Mouse (Mus musculus) forebrain, embryonic 15.5 days (tissue): Measurements from ENCODE around the gene Dnah11. TPM values are rescaled to one million over a fixed set of nuclear protein-coding genes. Genes with fewer than 3 reads are reported as not detected.

Experiments
- ATAC-seq: fragments of 200-750 bp; cut with Nextera tagmentation; replicated peaks from 2 replicates; pipeline ENCODE4 v1.8.0; 2017; ENCODE audit warnings: mild to moderate bottlenecking, moderate TSS enrichment, moderate library complexity
- H3K27ac ChIP-seq: fragments of 300-500 bp; sonication (generic); replicated peaks from 2 replicates; pipeline ENCODE4 v1.5.1; 2015; ENCODE audit warnings: mild to moderate bottlenecking, inconsistent platforms
- H3K27me3 ChIP-seq: fragments of 300-500 bp; sonication (generic); 2 replicates; pipeline ENCODE4 v1.6.1; 2015; ENCODE audit warnings: inconsistent platforms
- H3K36me3 ChIP-seq: fragments of 300-500 bp; sonication (generic); 2 replicates; pipeline ENCODE4 v1.6.1; 2015; ENCODE audit warnings: mild to moderate bottlenecking, inconsistent platforms
- H3K4me1 ChIP-seq: fragments of 300-500 bp; sonication (generic); 2 replicates; pipeline ENCODE4 v1.6.1; 2015; ENCODE audit warnings: inconsistent platforms
- H3K4me2 ChIP-seq: fragments of 300-500 bp; sonication (generic); replicated peaks from 2 replicates; pipeline ENCODE4 v1.6.1; 2015; ENCODE audit warnings: mild to moderate bottlenecking, inconsistent platforms
- H3K4me3 ChIP-seq: fragments of 300-500 bp; sonication (generic); 2 replicates; pipeline ENCODE4 v1.5.1; 2015; ENCODE audit warnings: mild to moderate bottlenecking, inconsistent platforms
- H3K9ac ChIP-seq: fragments of 300-500 bp; sonication (generic); replicated peaks from 2 replicates; pipeline ENCODE4 v1.6.1; 2015; ENCODE audit warnings: mild to moderate bottlenecking, inconsistent platforms
- H3K9me3 ChIP-seq: fragments of 300-500 bp; sonication (generic); 2 replicates; pipeline ENCODE4 v1.6.1; 2016; ENCODE audit warnings: inconsistent platforms
- WGBS: fragments of 180-500 bp; shearing (Covaris S2); methylation state at CpG from one replicate; pipeline ENCODE4 v1.1.7; 2015; ENCODE audit warnings: mixed read lengths; 5-methylcytosine and 5-hydroxymethylcytosine counted together
- polyA plus RNA-seq: library from polyadenylated mRNA; unstranded; fragments of >200 nt; fragmentation: Nextera tagmentation; extraction: Ambion mirVana; gene quantifications from 2 replicates; pipeline ENCODE4 v1.2.1, GENCODE M21; 2015

The Dnah11 gene
- polyA plus RNA-seq, 1 experiment from 2014 or later, result 0.46 TPM

DNA sequence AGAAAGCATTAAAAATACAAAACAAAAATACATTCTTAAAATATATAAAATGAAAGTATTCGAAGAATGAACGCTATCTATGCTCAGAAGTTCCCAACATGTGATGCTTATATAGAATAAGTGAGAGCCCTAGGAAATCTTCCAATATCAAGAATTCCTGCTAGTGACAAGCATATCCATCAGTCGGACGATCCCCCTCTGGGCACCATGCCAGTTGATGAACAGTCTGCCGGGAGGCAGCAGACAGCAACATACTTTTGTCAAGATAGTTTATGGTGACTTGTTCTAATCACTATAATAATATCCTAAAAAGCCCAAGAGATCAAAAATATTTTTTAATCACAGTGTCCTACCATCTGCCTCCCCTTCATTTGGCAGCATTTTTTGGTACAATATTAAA, 114.7 kb downstream of the Dnah11 start:
- Histone ChIP-seq H3K27ac (no peak overlapping the region), H3K9ac (no peak overlapping the region), H3K4me1 (no peaks in the 10 kb centered on the region), H3K27me3 (no peaks in the 10 kb centered on the region), H3K9me3 (no peaks in the 10 kb centered on the region), H3K4me2 (no peak overlapping the region), H3K36me3 (no peaks in the 10 kb centered on the region), H3K4me3 (no peak overlapping the region)
- WGBS, result 57% methylated on average over 5 of the region's 5 CpGs
- 0 out of 2 replicates have a peak, but pooled peaks have one; percentile 16 for ATAC-seq

DNA sequence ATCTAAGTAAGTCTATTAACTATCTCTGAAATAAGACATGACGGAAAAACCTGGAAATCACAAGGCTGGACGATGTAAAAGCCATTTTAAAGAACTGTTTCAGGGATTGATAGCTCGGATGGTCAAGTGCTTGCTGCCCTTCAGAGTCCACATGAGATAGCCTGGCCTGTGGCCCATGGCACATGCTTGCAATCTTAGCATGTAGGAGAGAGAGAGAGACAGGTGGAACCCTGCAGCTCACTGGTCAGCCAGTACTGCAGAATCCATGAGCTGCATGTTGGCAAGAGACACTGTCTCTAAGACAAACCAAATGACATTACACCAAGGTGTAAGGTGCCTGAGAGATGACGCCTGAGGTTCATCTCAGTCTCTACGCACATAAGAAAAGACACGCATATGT, 118.4 kb downstream of the Dnah11 start:
- H3K9ac ChIP-seq, result no peak overlapping the region

DNA sequence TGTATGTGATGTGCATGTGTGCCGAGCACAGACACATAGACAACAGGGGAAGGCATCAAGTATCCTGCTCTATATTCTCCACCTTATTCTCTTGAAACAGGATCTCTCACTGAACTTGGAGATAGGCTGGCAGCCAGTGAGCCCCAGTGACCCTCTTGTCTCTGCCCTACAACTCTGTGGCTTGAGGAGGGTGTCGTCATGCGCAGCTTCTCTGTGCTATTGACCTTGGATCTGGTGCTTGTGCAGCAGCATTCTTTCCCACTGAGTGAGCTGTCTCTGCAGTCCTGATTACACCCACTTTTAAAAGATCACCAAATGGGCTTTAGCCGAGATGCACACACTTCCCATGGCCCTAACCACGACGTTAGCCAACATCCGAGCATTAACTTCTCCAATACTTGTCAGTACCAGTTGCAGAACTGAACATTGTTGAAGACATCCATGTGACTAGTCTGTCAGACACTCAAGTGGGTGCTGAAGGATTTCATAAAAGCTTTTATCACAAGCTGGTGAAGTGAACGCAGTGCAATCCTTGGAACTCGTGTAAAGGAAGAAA, 120.3 kb downstream of the Dnah11 start:
- no peak for ATAC-seq
- Histone ChIP-seq H3K4me1 (no peaks in the 10 kb centered on the region), H3K9ac (no peak overlapping the region), H3K27me3 (no peaks in the 10 kb centered on the region), H3K36me3 (no peaks in the 10 kb centered on the region), H3K27ac (no peak overlapping the region), H3K9me3 (no peaks in the 10 kb centered on the region), H3K4me3 (no peak overlapping the region), H3K4me2 (no peak overlapping the region)
- whole genome bisulfite sequencing, result 80% methylated on average over 9 of the region's 9 CpGs

More for the DNA sequence above, 118.4 kb downstream of the Dnah11 start:
- no peak overlapping the region for H3K4me3 ChIP-seq
- H3K27ac ChIP-seq, result no peak overlapping the region
- no peak for ATAC-seq
- no peaks in the 10 kb centered on the region for H3K4me1 ChIP-seq
- no peak overlapping the region for H3K4me2 ChIP-seq
- no peaks in the 10 kb centered on the region for H3K9me3 ChIP-seq
- WGBS, result 94% methylated on average over 6 of the region's 6 CpGs
- H3K36me3 ChIP-seq, result no peaks in the 10 kb centered on the region
- no peaks in the 10 kb centered on the region for H3K27me3 ChIP-seq

DNA sequence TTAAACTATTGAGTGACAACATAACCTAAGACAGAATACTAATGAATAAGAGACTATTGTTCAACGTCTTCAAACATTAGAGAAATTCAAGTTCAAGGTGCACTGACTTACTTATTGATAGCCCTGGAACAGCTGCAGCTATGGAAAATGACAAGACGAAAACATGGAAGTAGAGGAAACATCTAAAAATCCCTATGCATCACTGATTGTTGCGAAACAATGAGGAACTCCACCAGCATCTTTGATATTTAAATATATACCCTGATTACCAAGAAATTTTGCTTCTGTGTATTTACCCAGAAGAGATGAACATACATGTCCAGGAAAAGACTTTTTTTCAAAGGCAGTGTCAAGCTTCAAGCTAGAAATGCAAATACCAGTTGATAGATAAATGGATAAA, 122.0 kb downstream of the Dnah11 start:
- Histone ChIP-seq H3K4me3 (no peak overlapping the region), H3K4me2 (no peak overlapping the region), H3K27me3 (no peaks in the 10 kb centered on the region), H3K9ac (no peak overlapping the region), H3K4me1 (no peaks in the 10 kb centered on the region), H3K27ac (no peak overlapping the region), H3K9me3 (no peaks in the 10 kb centered on the region), H3K36me3 (no peaks in the 10 kb centered on the region)
- ATAC-seq, result no peak
- WGBS, result 83% methylated on average over 3 of the region's 3 CpGs

DNA sequence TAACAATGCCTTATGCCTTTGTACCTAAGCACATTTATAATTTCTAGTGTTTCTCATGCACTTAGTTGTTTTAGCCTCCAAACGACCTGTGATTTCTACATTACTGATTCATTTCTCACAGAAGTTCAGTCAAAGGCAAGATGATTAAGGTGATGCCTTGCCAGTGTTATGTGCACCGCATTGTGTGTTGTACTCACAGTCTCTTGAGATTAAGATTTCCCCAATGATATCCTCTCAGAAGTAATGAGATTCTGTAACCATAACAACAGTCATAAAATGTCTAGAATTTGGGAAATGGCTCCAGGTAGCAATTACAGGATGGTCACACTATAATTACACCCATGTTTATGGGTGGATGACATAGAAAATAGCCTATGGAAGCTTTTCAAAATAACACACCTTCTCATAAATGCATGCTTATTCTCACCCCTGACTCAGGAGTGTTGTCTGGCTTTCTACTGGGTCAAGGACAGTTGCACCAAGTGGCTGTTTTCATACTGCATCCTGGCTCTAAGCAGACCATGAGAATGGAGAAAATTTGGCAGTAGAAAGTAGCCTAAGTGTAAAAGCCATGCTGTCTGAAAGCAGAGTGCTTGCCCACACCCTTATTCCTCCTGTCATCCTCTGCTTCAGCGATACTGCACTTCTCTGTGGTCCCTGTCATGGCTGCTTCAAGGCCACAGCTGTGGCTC, 126.5 kb downstream of the Dnah11 start:
- WGBS, result 61% methylated on average over 3 of the region's 3 CpGs
- no peak for ATAC-seq

DNA sequence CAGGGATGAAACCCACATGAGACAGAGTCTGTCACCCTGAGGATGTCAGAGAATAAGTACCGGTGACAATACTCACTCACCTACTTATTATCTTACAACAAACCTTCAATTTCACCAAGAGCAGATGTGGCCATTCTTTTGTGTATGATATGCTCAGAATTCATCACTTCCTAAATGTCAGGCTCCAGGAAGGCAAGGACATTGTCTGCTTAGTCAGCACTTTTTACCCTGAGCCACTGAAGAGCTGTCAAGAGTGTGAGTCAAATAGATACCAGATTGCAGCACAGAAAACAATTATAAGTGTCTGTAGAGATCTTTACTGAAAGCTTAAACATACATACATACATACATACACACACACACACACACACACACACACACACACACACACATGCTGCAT, 127.2 kb downstream of the Dnah11 start:
- H3K9ac ChIP-seq, result no peak overlapping the region
- no peak overlapping the region for H3K27ac ChIP-seq
- H3K36me3 ChIP-seq, result no peaks in the 10 kb centered on the region
- no peaks in the 10 kb centered on the region for H3K4me1 ChIP-seq
- no peak overlapping the region for H3K4me3 ChIP-seq
- no peaks in the 10 kb centered on the region for H3K9me3 ChIP-seq
- 93% methylated on average over 1 of the region's 1 CpGs for WGBS
- H3K27me3 ChIP-seq, result no peaks in the 10 kb centered on the region
- no peak for ATAC-seq
- H3K4me2 ChIP-seq, result no peak overlapping the region

More for the DNA sequence above, 126.5 kb downstream of the Dnah11 start:
- no peaks in the 10 kb centered on the region for H3K9me3 ChIP-seq
- no peak overlapping the region for H3K4me2 ChIP-seq
- H3K27ac ChIP-seq, result no peak overlapping the region
- no peak overlapping the region for H3K4me3 ChIP-seq
- no peaks in the 10 kb centered on the region for H3K36me3 ChIP-seq
- no peak overlapping the region for H3K9ac ChIP-seq
- H3K4me1 ChIP-seq, result no peaks in the 10 kb centered on the region
- H3K27me3 ChIP-seq, result no peaks in the 10 kb centered on the region

DNA sequence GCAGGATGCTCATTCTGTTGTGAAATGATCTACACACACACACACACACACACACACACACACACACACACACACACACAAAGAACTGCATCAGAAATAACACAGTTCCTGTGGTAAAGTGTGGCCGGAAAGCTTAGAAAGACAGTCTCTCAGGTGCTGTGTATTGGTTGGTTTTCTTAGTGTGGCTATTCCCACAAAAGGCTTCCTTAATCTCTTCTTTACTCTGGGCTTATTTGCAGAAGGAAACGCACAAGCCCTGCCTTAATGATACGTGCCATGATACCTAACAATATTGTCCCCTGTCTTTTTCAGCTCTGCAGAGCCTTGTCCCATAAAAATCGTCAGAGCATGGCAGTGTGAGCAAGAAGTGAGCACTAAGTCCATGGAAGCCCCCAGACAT, 130.1 kb downstream of the Dnah11 start:
- Histone ChIP-seq H3K4me1 (no peaks in the 10 kb centered on the region), H3K4me3 (no peak overlapping the region), H3K4me2 (no peak overlapping the region), H3K27me3 (no peaks in the 10 kb centered on the region), H3K27ac (no peak overlapping the region), H3K9me3 (no peaks in the 10 kb centered on the region), H3K9ac (no peak overlapping the region), H3K36me3 (no peaks in the 10 kb centered on the region)
- ATAC-seq, result no peak
- 77% methylated on average over 4 of the region's 4 CpGs for WGBS

DNA sequence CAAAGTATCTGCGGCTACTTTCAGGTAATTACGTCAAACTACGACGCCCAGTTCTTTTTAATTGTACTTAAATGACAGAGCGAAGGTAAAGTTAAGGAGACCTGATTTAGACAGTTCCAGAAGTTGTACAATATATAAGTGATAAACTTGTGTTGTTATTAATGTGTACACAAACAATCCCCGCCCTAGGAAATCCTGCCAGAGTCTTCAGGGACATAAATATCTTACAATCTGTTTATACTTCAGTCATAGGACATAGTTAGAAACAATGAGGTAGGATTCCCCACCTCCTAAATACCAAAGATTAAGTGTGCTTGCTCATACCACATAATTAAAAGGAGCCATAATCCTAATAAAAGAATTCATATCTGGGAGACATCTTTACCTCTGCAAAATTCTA, 136.5 kb downstream of the Dnah11 start:
- Histone ChIP-seq H3K4me2 (no peak overlapping the region), H3K27ac (no peak overlapping the region), H3K9ac (no peak overlapping the region), H3K36me3 (no peaks in the 10 kb centered on the region), H3K27me3 (no peaks in the 10 kb centered on the region), H3K4me3 (no peak overlapping the region), H3K9me3 (no peaks in the 10 kb centered on the region), H3K4me1 (no peaks in the 10 kb centered on the region)
- ATAC-seq, result no peak
- WGBS, result 95% methylated on average over 6 of the region's 6 CpGs

DNA sequence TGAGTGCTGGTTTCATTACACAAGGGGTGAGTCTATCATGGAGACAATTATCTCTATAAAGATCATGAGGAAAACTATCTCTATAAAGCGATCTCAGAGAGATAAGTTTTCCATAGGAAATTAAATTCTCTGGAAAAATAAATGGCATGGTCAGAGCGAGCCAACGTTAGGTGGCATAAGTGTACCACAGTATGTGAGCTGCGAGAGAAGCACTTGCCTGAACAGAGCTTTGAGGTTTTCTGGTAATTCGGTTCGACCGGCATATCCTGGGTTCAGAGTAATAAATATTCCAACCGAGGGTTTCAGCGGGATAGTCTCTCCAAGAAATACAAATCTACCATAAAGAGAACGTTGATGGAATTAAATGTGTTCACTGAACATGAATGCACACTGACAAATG, 142.0 kb downstream of the Dnah11 start:
- no peaks in the 10 kb centered on the region for H3K27me3 ChIP-seq
- no peak overlapping the region for H3K9ac ChIP-seq
- peak; percentile 75; the same call in 1 of the 2 replicates for ATAC-seq
- H3K9me3 ChIP-seq, result no peaks in the 10 kb centered on the region
- H3K27ac ChIP-seq, result no peak overlapping the region
- H3K36me3 ChIP-seq, result no peaks in the 10 kb centered on the region
- no peaks in the 10 kb centered on the region for H3K4me1 ChIP-seq
- no peak overlapping the region for H3K4me2 ChIP-seq
- H3K4me3 ChIP-seq, result no peak overlapping the region
- 61% methylated on average over 10 of the region's 10 CpGs for WGBS

DNA sequence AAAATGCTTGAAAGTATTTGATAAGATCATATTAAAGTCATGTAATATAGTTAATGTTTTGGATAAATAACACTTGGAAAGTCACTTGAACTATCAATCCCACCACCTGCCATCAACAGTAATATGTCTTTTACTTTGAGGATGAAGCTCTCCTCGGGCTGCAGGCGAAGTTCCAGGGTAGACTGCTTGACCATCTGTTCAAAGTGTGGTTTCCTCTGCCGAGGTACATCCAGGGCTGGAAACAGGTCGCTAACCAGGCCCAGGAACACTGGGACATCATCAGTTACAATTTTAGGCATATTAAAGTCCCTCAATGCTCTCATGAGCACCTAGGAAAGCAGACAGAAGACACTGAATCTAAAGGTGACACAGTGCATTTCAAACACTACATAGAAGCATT, 153.5 kb downstream of the Dnah11 start:
- Histone ChIP-seq H3K27me3 (no peaks in the 10 kb centered on the region), H3K36me3 (no peaks in the 10 kb centered on the region), H3K4me3 (no peak overlapping the region), H3K9me3 (no peaks in the 10 kb centered on the region), H3K4me2 (no peak overlapping the region), H3K4me1 (no peaks in the 10 kb centered on the region), H3K9ac (no peak overlapping the region), H3K27ac (no peak overlapping the region)
- no peak for ATAC-seq
- WGBS, result 86% methylated on average over 4 of the region's 4 CpGs

DNA sequence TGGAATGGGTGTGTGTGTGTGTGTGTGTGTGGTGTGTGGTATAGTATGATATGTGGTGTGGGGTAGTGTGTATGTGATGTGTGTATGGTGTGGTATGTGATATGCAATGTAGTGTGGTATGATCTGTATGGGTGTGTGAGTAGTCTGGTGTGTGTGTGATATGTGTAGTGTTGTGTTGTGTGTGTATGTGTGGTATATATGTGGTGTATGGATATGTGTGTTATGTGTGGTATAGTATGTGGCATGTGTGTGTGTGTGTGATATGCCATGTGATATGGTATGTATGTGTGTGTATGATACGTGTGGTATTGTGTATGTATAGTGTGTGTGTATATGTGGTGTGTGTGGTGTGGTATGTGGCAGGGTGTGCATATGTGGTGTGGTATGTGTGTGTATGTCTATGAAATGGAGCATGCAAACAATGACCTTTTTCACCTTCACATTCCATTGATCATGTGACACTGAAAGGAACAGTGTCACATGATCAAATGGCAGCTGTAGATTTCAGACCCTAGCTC, 155.7 kb downstream of the Dnah11 start:
- ATAC-seq, result no peak; the same call in 1 of the 2 replicates
- no peak overlapping the region for H3K9ac ChIP-seq
- 97% methylated on average over 1 of the region's 1 CpGs for WGBS

DNA sequence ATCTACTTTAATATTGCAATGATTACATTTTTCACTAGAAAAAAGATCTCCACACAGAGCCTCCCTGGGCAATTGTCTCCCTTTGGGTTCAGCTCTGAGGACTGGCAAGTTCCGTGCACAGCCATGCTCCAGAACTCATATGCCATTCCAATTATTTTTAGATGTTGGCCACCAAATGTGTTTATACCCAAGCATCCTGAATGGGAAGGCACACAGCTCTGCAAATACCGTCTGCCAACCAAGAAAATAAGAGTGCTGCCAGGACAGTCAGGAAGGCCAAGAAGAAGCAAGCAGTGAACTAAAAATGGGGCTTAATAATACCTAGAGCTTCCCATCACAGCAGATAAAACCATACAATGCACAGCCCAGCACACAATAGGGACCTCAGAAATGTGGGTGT, 156.6 kb downstream of the Dnah11 start:
- no peaks in the 10 kb centered on the region for H3K4me1 ChIP-seq
- ATAC-seq, result no peak; the same call in 1 of the 2 replicates
- H3K4me2 ChIP-seq, result no peak overlapping the region
- no peaks in the 10 kb centered on the region for H3K9me3 ChIP-seq
- H3K27ac ChIP-seq, result no peak overlapping the region
- no peaks in the 10 kb centered on the region for H3K36me3 ChIP-seq
- no peaks in the 10 kb centered on the region for H3K27me3 ChIP-seq
- WGBS, result 69% methylated on average over 2 of the region's 2 CpGs
- H3K9ac ChIP-seq, result no peak overlapping the region
- H3K4me3 ChIP-seq, result no peak overlapping the region

More for the DNA sequence above, 155.7 kb downstream of the Dnah11 start:
- H3K4me3 ChIP-seq, result no peak overlapping the region
- H3K27ac ChIP-seq, result no peak overlapping the region
- no peaks in the 10 kb centered on the region for H3K36me3 ChIP-seq
- no peaks in the 10 kb centered on the region for H3K4me1 ChIP-seq
- H3K9me3 ChIP-seq, result no peaks in the 10 kb centered on the region
- no peaks in the 10 kb centered on the region for H3K27me3 ChIP-seq
- H3K4me2 ChIP-seq, result no peak overlapping the region
